Mouse (Mus musculus): Measurements from ENCODE around the gene Palld.

DNA sequence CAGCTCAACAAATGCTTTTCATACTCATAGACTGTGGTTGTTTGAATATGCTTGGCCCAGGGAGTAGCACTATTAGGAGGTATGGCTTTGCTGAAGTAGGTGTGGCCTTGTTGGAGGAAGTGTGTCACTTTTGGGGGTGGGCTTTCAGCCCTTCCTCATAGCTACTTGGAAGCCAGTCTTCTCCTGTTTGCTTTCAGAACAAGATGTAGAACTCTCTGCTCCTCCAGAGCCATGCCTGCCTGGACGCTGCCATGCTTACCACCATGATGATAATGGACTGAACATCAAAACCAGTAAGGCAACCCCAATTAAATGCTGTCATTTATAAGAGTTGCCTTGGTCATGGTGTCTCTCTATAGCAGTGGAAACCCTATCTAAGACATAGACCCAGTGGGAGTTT is 217.2 kb downstream of the Palld start:
- TF ChIP-seq TAL1 (IDR thresholded peaks at IDR 0.05; ENCODE audit: low read length) (no peak), GATA1 (IDR thresholded peaks at IDR 0.05; ENCODE audit: low read length) (no peak)
